Mouse (Mus musculus) stomach, embryonic 16.5 days (tissue): ENCODE measurements around the gene Camkv. TPM values are rescaled to one million over a fixed set of nuclear protein-coding genes. Genes with fewer than 3 reads are reported as not detected.

ENCODE experiments used
- ATAC-seq: fragments of 200-750 bp; cut with Nextera tagmentation; 2 replicates; pipeline ENCODE4 v1.8.0; 2017; ENCODE audit warnings: moderate number of reproducible peaks, moderate TSS enrichment; ENCODE audit not compliant: insufficient read depth, low FRiP score
- H3K27ac ChIP-seq: fragments of 300-500 bp; sonication (generic); 2 replicates; pipeline ENCODE4 v1.5.1; 2014; ENCODE audit warnings: low read length
- H3K27me3 ChIP-seq: fragments of 300-500 bp; sonication (generic); 2 replicates; pipeline ENCODE4 v1.6.1; 2014; ENCODE audit warnings: low read length, control low read depth, mixed read lengths; ENCODE audit not compliant: control insufficient read depth, insufficient read depth
- H3K36me3 ChIP-seq: fragments of 300-500 bp; sonication (generic); 2 replicates; pipeline ENCODE4 v1.6.1; 2014; ENCODE audit warnings: low read length; ENCODE audit not compliant: control insufficient read depth, insufficient read depth
- H3K4me1 ChIP-seq: fragments of 300-500 bp; sonication (generic); 2 replicates; pipeline ENCODE4 v1.6.1; 2014; ENCODE audit warnings: low read length, control low read depth, mixed read lengths; ENCODE audit not compliant: control insufficient read depth, insufficient read depth
- H3K4me2 ChIP-seq: fragments of 300-500 bp; sonication (generic); 2 replicates; pipeline ENCODE4 v1.6.1; 2014; ENCODE audit warnings: low read depth, low read length, mixed read lengths
- H3K4me3 ChIP-seq: fragments of 300-500 bp; sonication (generic); replicated peaks from 2 replicates; pipeline ENCODE4 v1.5.1; 2014; ENCODE audit warnings: mild to moderate bottlenecking, low read length
- H3K9ac ChIP-seq: fragments of 300-500 bp; sonication (generic); 2 replicates; pipeline ENCODE4 v1.6.1; 2014; ENCODE audit warnings: low read length
- H3K9me3 ChIP-seq: fragments of 300-500 bp; sonication (generic); replicated peaks from 2 replicates; pipeline ENCODE4 v1.6.1; 2016; ENCODE audit warnings: low read length, control low read depth; ENCODE audit not compliant: control insufficient read depth
- WGBS: fragments of 180-500 bp; shearing (Covaris S2); extraction: QIAGEN DNeasy Blood & Tissue Kit; methylation state at CpG from one replicate; pipeline ENCODE4 v1.1.7; 2014; 5-methylcytosine and 5-hydroxymethylcytosine counted together
- polyA plus RNA-seq: library from polyadenylated mRNA; unstranded; fragments of >200 nt; fragmentation: Nextera tagmentation; extraction: Ambion mirVana; gene quantifications from 2 replicates; pipeline ENCODE4 v1.2.1, GENCODE M21; 2015

Gene Camkv
- polyA plus RNA-seq, 1 experiment from 2014 or later, result 2.6 TPM

DNA sequence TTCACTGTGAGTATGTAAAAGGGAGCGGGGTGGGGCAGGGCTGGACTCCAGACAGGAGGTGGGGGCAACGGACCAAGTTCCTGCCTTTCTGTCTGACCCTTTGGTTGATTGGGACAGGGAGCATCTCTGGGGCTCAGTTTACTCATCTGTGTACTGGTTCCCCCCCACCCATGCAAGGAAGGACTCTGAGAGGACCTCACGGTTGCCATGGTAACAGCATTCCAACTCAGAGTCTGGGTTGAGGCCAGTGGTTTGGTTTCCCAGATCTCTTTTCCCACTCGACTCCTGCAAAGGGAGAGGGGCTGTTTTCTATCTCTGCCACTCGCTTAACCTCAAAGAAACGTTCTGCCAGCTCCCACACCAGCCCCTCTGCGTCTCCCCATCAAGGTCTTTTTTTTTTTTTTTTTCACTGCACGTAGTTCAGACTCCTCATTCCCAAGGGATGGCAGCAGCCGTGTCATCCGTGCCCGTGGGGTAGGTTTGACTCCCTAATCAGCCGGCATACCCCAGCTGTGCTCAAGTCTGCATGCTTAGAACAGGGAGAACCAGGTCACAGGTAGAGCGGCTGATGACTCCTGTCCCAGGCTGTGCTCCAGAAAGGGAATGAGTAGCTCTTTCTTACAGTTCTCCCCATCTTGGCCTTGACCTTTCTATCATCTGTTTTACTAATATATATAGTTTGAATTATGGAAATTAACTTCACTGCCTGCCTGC lies 17.4 kb upstream of the Camkv start:
- ATAC-seq, result no peak
- WGBS, result 35% methylated on average over 13 of the region's 13 CpGs
- no peaks in the 10 kb centered on the region for H3K27me3 ChIP-seq

GRCm38 (mm10) chr9:107918884-107919283 lies 16.6 kb upstream of the Camkv start:
- no peaks in the 10 kb centered on the region for H3K9me3 ChIP-seq
- H3K9ac ChIP-seq, result no peak overlapping the region
- H3K4me3 ChIP-seq, result no peak overlapping the region
- no peaks in the 10 kb centered on the region for H3K27me3 ChIP-seq
- no peak for ATAC-seq
- H3K36me3 ChIP-seq, result peaks cover 3% of the 10 kb centered on the region; the same call in 1 of the 2 replicates
- H3K27ac ChIP-seq, result no peak overlapping the region
- no peak overlapping the region for H3K4me2 ChIP-seq
- 76% methylated on average over 6 of the region's 6 CpGs for WGBS
- peaks cover 5% of the 10 kb centered on the region; the same call in 1 of the 2 replicates for H3K4me1 ChIP-seq

More for the DNA sequence above, 17.4 kb upstream of the Camkv start:
- Histone ChIP-seq H3K9me3 (no peaks in the 10 kb centered on the region), H3K4me2 (no peak overlapping the region), H3K9ac (no peak overlapping the region; the same call in 1 of the 2 replicates), H3K4me3 (no peak overlapping the region), H3K4me1 (peaks cover 5% of the 10 kb centered on the region; the same call in 1 of the 2 replicates), H3K36me3 (peaks cover 6% of the 10 kb centered on the region; the same call in 1 of the 2 replicates), H3K27ac (no peak overlapping the region)

GRCm38 (mm10) chr9:107919441-107919840 lies 16.0 kb upstream of the Camkv start:
- Histone ChIP-seq H3K4me3 (no peak overlapping the region), H3K4me1 (peaks cover 10% of the 10 kb centered on the region; the same call in 1 of the 2 replicates), H3K9ac (no peak overlapping the region), H3K27ac (no peak overlapping the region), H3K27me3 (no peaks in the 10 kb centered on the region), H3K36me3 (peaks cover 3% of the 10 kb centered on the region; the same call in 1 of the 2 replicates), H3K9me3 (no peaks in the 10 kb centered on the region), H3K4me2 (no peak overlapping the region)
- WGBS, result 84% methylated on average over 5 of the region's 5 CpGs
- no peak for ATAC-seq

- Histone ChIP-seq H3K4me2 (no peak overlapping the region), H3K4me3 (no peak overlapping the region), H3K36me3 (no peaks in the 10 kb centered on the region; the same call in 1 of the 2 replicates), H3K4me1 (peaks cover 10% of the 10 kb centered on the region; the same call in 1 of the 2 replicates), H3K9me3 (no peaks in the 10 kb centered on the region), H3K9ac (no peak overlapping the region), H3K27me3 (no peaks in the 10 kb centered on the region), H3K27ac (no peak overlapping the region)
- 39% methylated on average over 7 of the region's 7 CpGs for whole genome bisulfite sequencing
- ATAC-seq, result peak; percentile 48; the same call in 1 of the 2 replicates
These were observed 12.5 kb upstream of the Camkv start for GRCm38 (mm10) chr9:107923021-107923420.

GRCm38 (mm10) chr9:107923956-107924355 lies 11.5 kb upstream of the Camkv start:
- no peaks in the 10 kb centered on the region for H3K9me3 ChIP-seq
- peak overlapping the region; percentile 55; the same call in 1 of the 2 replicates for H3K9ac ChIP-seq
- H3K4me2 ChIP-seq, result no peak overlapping the region
- H3K27ac ChIP-seq, result no peak overlapping the region
- no peak overlapping the region for H3K4me3 ChIP-seq
- no peak for ATAC-seq
- 30% methylated on average over 6 of the region's 6 CpGs for WGBS
- H3K4me1 ChIP-seq, result peaks cover 12% of the 10 kb centered on the region; the same call in 1 of the 2 replicates
- no peaks in the 10 kb centered on the region; the same call in 1 of the 2 replicates for H3K36me3 ChIP-seq
- H3K27me3 ChIP-seq, result no peaks in the 10 kb centered on the region

- H3K4me2 ChIP-seq, result no peak overlapping the region
- no peak overlapping the region for H3K4me3 ChIP-seq
- no peaks in the 10 kb centered on the region for H3K27me3 ChIP-seq
- no peak overlapping the region for H3K9ac ChIP-seq
- H3K4me1 ChIP-seq, result peaks cover 12% of the 10 kb centered on the region; the same call in 1 of the 2 replicates
- no peaks in the 10 kb centered on the region for H3K9me3 ChIP-seq
- H3K36me3 ChIP-seq, result no peaks in the 10 kb centered on the region; the same call in 1 of the 2 replicates
- no peak overlapping the region for H3K27ac ChIP-seq
- ATAC-seq, result no peak
- 47% methylated on average over 3 of the region's 3 CpGs for WGBS
These were observed 10.2 kb upstream of the Camkv start for GRCm38 (mm10) chr9:107925251-107925650.

DNA sequence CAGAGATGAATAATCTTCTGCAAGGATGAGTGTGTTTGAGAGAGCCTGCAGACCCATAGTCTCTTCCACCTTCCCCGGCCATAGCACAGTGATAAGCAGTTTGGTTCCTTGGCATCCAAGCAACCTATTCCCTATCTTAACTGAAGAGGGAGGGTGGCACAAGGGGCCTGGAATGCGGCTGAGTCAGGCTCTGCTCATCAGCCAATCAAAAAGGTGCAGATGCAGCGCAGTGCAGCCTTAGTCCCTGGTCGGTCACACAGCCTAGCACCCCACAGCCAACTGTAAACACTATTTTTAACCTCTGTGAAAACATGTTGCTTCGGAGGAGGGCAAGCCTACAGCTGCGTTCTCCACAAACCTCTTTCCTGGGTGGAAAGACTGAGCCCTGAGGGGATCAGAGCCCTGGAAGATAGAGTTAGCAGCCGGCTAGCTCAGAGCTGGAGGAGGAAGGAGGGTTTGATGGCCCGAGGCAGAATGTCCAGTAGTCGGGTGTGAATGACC lies 8.5 kb upstream of the Camkv start:
- H3K4me2 ChIP-seq, result no peak overlapping the region
- no peaks in the 10 kb centered on the region for H3K27me3 ChIP-seq
- no peaks in the 10 kb centered on the region for H3K36me3 ChIP-seq
- H3K4me3 ChIP-seq, result no peak overlapping the region
- peaks cover 12% of the 10 kb centered on the region; the same call in 1 of the 2 replicates for H3K4me1 ChIP-seq
- WGBS, result 46% methylated on average over 9 of the region's 9 CpGs
- H3K9me3 ChIP-seq, result no peaks in the 10 kb centered on the region
- no peak overlapping the region for H3K27ac ChIP-seq
- H3K9ac ChIP-seq, result no peak overlapping the region
- ATAC-seq, result no peak

DNA sequence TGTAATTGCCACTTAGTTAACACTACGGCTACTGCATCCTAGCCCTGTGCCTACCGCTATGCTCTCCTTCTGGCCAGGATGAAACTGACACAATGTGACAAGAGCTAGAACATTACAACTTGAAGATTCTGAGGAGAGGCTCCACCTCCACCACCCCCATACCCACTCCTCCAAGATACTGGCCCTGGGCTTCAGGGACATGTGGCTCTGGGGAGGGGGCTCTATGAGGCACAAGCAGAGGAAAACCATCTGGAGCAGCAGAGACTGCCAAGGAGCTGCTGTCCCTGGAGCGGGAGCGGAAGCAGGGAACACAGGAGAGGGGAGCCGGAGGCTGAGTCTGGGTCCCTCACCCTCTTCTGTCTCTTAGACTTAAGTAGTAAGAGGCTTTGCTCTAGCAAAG lies 7.7 kb upstream of the Camkv start:
- Histone ChIP-seq H3K4me1 (peaks cover 12% of the 10 kb centered on the region; the same call in 1 of the 2 replicates), H3K36me3 (no peaks in the 10 kb centered on the region), H3K27ac (no peak overlapping the region), H3K9ac (no peak overlapping the region; the same call in 1 of the 2 replicates), H3K27me3 (no peaks in the 10 kb centered on the region), H3K4me2 (no peak overlapping the region), H3K9me3 (no peaks in the 10 kb centered on the region), H3K4me3 (no peak overlapping the region)
- 46% methylated on average over 5 of the region's 5 CpGs for WGBS
- no peak for ATAC-seq

GRCm38 (mm10) chr9:107928169-107928568 lies 7.3 kb upstream of the Camkv start, which contains the start of gene Actl11:
Actl11 (plus strand) TSS chr9:107928469.
- ATAC-seq, result no peak

More at GRCm38 (mm10) chr9:107928169-107928568, 7.3 kb upstream of the Camkv start, which contains the start of gene Actl11:
- no peaks in the 10 kb centered on the region for H3K27me3 ChIP-seq
- H3K27ac ChIP-seq, result no peak within 1 kb of the TSS
- H3K4me2 ChIP-seq, result no peak within 1 kb of the TSS
- H3K36me3 ChIP-seq, result no peaks in the 10 kb centered on the region
- H3K4me3 ChIP-seq, result no peak within 1 kb of the TSS
- H3K4me1 ChIP-seq, result peaks cover 12% of the 10 kb centered on the region; the same call in 1 of the 2 replicates
- no peak within 1 kb of the TSS; the same call in 1 of the 2 replicates for H3K9ac ChIP-seq
- 62% methylated on average over 3 of the region's 3 CpGs for WGBS
- no peaks in the 10 kb centered on the region for H3K9me3 ChIP-seq
